Mouse (Mus musculus) layer of hippocampus, adult 6 months (tissue): ENCODE data around the gene Lrrc45. TPM values are rescaled to one million over a fixed set of nuclear protein-coding genes. Genes with fewer than 3 reads are reported as not detected.

Experiments
- long read RNA-seq, 2 experiments: library from polyadenylated mRNA; unstranded; transcript quantifications; one replicate each; pipeline ENCODE4 v2.0.0; 2019 to 2020
- polyA plus RNA-seq: library from polyadenylated mRNA; unstranded; fragments of <200 nt; fragmentation: Nextera tagmentation; gene quantifications from 2 replicates; pipeline ENCODE4 v1.2.3, GENCODE M21; 2021

The Lrrc45 gene
- polyA plus RNA-seq, result 5.4 and 6.0 TPM in 2 replicates
- long read RNA-seq, experiment 1, transcript Lrrc45-201 (18 exons, 2,492 nt), result major isoform, 9 of 11 reads
- long read RNA-seq, experiment 1, partial matches to known transcripts, result 1 of 11 reads
- long read RNA-seq, experiment 1, other reads (novel, unspliced or antisense), result 1 of 11 reads
- long read RNA-seq, experiment 2, transcript Lrrc45-201 (18 exons, 2,492 nt), result major isoform, 37 of 105 reads
- long read RNA-seq, experiment 2, partial matches to known transcripts, result 6 of 105 reads
- long read RNA-seq, experiment 2, other reads (novel, unspliced or antisense), result 61 of 105 reads

DNA sequence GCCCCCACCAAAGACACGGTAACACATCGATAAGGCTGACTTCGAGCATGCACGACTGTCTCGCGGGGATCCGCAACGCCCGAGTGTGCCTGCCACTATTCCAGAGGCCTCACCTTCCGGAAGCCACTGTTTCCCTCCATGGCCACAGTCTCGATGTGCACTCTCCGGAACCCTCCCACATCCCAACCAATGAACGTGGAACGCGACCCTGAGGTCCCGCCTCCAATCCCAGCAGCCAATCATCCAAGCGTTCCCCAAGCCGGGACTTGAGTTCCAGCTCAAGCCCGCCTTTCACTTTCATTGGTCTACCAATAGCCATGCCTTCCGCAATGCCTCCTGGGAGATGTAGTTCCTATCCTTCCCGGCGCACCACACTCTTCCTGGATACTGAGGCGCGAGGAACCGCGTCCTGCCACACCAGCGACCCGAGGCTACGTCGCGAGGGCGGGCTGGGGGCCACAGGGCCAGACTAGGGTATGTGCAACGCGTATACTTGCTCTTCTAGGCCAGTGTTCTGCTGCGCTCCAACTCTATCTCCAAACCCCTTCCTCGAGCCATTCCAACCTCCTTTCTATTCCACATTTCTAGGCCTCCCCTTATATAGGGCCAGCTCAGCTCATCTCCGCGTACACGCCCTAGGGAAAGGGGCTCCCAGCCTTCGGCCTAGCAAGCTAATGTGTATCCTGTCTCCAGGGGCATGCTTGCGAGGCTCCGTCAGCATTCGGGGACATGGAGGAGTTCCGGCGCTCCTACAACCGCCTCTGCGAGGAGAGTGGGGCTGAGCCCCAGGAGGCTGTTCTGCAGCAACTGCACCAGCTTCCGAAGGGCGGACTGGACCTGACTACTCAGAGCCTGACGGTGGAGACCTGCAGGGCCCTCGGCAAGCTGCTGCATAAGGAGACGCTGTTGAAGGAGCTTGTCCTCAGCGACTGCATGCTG is at the start of gene Lrrc45, which contains the start of gene Cenpx:
Gene Lrrc45, plus strand, starts transcription at position 346 of the 939 bp plus-strand sequence.
Gene Cenpx, minus strand, starts transcription at position 159 of the 939 bp plus-strand sequence.

DNA sequence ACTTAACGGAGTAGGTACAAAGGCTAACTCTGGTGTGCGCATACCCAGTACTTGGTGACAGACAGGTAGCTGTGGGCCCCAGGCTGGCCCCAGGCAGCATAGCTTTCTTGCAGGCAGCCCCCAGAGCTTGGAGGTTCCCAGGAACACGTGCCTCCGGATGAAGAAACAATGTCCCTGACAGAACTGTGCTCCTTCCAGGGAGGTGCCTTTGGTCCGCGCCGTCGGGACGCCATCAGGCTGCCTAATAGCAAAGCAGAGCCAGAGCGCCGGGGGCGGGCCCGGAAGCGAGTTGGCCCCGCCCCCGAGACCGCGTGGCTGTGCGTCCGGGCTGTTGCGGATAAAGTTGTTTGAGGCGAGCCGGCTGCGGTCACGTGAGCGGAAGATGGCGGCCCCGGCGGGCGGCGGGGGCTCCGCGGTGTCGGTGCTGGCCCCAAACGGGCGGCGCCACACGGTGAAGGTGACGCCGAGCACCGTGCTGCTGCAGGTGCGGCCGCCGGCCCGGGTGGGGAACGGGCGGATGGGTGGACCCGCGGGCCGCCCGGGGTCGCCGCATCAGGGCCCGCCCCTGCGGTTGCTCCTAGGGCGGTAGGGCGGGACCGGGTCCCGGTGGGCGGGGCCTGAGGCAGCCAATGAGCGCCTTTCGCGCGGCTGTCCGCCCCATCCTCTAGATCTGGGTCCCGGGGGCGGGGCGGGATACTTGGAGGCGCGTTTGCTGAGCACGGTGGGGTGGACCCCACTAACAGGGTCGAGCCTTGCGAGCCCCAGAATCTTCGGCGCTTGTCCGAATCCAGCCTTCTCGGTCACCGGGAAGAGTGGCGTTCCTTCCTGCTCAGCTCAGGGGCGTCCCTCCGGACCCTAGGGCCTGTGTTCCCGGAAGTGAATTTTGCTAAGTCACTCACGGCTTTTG is 40.8 kb upstream of the Lrrc45 start, which contains the start of gene Aspscr1:
Gene Aspscr1, plus strand, starts transcription at position 287 of the 907 bp plus-strand sequence.

DNA sequence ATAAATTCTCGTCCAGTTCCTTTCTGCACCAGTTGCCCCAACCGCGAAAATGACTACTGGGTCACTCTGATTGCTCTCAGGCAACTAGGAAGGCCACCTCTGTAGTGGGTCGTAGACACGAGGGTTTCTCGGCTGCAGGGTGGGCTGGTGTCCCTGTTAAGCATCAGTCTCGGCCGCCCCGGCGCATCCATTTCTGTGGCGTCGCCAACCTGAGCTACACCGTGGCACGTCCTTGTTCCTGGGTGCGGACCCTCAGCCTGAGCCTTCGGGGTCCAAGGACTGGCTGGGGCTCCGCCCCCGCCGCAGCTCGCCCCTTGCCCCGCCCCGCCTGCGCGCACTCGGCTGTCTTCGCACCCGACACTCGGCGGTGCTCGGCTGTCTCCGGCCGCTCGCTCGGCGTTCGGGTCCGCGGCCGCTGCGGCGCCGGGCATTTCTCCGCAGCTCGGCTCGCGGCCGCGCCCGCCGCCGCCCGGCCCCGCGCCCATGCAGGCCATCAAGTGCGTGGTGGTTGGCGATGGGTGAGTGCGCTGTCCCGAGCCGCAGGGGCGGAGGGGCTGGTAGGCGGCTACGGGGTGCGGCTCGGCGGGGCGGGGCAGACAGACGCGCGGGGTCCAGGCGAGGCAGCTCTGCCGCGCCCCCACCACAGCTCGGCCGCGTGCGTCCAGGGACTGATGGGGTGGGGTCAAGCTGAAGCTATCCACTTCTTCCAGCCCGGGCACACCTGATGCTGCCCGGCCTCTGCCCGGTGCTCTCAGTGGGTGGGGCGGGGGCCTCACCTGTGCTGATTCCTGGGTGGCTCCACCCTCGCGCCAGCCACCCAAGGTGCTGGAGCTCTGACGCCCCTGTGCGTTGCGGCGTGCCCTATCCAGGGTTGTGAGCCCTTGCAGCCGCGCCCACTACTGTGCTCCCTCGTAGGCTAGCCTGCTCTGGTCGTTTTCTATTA is 7.7 kb downstream of the Lrrc45 start, which contains the start of gene Rac3:
Gene Rac3, plus strand, starts transcription at position 347 of the 943 bp plus-strand sequence.

DNA sequence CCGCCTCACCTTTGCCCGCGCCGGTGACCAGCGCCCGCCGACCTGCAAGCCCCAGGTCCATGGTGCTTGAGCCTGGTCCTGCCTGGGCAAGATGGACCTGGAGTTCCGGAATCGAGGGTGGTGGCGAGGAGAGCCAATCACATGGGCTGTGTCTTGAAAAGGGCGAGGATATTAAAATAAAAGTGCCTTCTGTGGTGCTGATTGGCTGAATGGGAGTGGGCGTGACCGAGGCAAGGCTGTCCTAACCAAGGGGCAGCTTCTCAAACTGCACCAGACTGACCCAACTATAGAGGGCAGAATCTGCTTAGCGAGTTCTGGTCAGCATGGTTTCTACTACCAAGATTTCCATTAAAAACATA is 13.4 kb downstream of the Lrrc45 start, which contains the start of gene Dcxr:
Gene Dcxr, minus strand, starts transcription at position 113 of the 359 bp plus-strand sequence.

DNA sequence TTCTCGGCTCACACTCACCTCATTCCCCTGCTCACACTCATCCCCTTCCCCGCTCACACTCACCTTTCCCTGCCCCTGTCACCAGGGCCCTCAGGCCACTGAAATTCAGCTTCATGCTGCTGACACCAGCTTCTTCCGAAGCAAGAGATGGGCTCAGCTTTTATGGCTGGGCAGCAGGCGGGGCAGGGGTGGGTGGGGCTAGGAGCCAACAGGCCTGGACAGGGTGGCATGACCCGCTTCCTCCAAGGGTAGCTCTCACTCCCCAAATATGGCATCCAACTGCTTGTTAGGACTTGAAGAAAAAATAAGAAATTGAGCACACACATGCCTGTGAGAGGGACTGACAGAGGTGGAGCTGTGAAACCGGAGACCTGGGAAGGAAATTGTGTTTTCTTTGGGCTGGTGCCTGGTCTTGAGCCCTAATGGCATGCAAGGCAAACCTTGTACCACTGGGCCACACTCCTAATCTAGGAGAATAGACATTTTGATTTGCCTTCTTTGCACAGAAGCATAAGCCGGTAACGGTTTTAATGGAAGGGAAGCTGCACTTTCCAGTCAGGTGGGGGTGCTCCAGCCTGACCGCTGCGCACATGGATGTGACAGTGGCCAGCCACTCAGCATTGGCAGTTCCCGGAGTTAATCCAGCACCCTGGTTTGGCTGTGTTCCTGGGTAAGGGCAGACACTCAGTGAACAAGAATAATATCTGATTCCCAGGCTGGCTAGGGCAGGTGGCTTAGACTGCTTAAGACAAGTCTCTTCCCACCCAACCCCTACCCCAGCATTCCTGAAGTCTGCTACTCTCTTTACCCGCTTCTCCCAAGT is 18.3 kb downstream of the Lrrc45 start, which contains the start of gene Cbr2:
Gene Cbr2, minus strand, starts transcription at position 257 of the 823 bp plus-strand sequence.

DNA sequence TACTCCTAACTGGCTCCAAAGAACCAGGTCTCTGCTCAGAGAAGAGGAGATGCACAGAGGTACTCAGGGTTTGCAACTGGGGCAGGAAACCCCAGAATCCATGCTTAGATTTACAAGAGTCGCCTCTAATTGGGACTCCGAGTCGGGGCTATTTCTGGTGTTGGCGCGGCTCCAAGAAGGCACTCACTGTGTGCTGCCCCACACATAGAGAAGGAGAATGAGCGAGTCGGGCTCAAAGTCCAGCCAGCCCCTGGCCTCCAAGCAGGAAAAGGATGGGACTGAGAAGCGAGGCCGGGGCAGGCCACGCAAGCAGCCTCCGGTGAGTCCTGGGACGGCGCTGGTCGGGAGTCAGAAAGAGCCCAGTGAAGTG is 48.9 kb downstream of the Lrrc45 start, which contains the start of gene Hmga1b:
Gene Hmga1b, plus strand, starts transcription at position 123 of the 370 bp plus-strand sequence.

Other genes starting within 250 kb of the Lrrc45 start
- gene Arl16, start 246.3 kb upstream of the Lrrc45 start, polyA plus RNA-seq, result 87.8 and 95.3 TPM in 2 replicates
- gene Mrpl12, start 229.3 kb upstream of the Lrrc45 start, polyA plus RNA-seq, result 104 and 110 TPM in 2 replicates
- 13.3 and 13.5 TPM in 2 replicates for gene Slc25a10, start 222.1 kb upstream of the Lrrc45 start, polyA plus RNA-seq
- gene Gcgr, start 183.2 kb upstream of the Lrrc45 start, polyA plus RNA-seq, result 0.06 TPM in 1 of 2 replicates, not detected in the other
- gene Mcrip1, start 164.2 kb upstream of the Lrrc45 start, polyA plus RNA-seq, result 224 and 238 TPM in 2 replicates
- gene Ppp1r27, start 162.8 kb upstream of the Lrrc45 start, polyA plus RNA-seq, result not detected in 2 replicates
- 126 and 135 TPM in 2 replicates for gene P4hb, start 140.7 kb upstream of the Lrrc45 start, polyA plus RNA-seq
- 199 and 207 TPM in 2 replicates for gene Arhgdia, start 132.3 kb upstream of the Lrrc45 start, polyA plus RNA-seq
- gene Alyref, start 115.6 kb upstream of the Lrrc45 start, polyA plus RNA-seq, result 8.1 and 9.0 TPM in 2 replicates
- gene Anapc11, start 115.5 kb upstream of the Lrrc45 start, polyA plus RNA-seq, result 89.9 and 107 TPM in 2 replicates
- 2.9 and 3.2 TPM in 2 replicates for gene Npb, start 105.4 kb upstream of the Lrrc45 start, polyA plus RNA-seq
- gene Pcyt2, start 96.0 kb upstream of the Lrrc45 start, polyA plus RNA-seq, result 107 and 110 TPM in 2 replicates
- gene Sirt7, start 88.7 kb upstream of the Lrrc45 start, polyA plus RNA-seq, result 18.0 and 18.2 TPM in 2 replicates
- gene Mafg, start 80.3 kb upstream of the Lrrc45 start, polyA plus RNA-seq, result 12.7 and 13.4 TPM in 2 replicates
- gene Pycr1, start 70.2 kb upstream of the Lrrc45 start, polyA plus RNA-seq, result 3.6 and 4.8 TPM in 2 replicates
- gene Myadml2, start 65.8 kb upstream of the Lrrc45 start, polyA plus RNA-seq, result 3.6 and 4.0 TPM in 2 replicates
- 0.49 and 1.1 TPM in 2 replicates for gene Notum, start 52.8 kb upstream of the Lrrc45 start, polyA plus RNA-seq
- gene Aspscr1, start 41.0 kb upstream of the Lrrc45 start, polyA plus RNA-seq, result 44.3 and 52.2 TPM in 2 replicates
- gene Cenpx, start 187 bp upstream of the Lrrc45 start, polyA plus RNA-seq, result 64.8 and 72.5 TPM in 2 replicates
- gene Rac3, start 7.5 kb downstream of the Lrrc45 start, polyA plus RNA-seq, result 40.8 and 52.4 TPM in 2 replicates
- gene Dcxr, start 13.4 kb downstream of the Lrrc45 start, polyA plus RNA-seq, result 31.5 TPM in 2 replicates
- 0.85 and 1.5 TPM in 2 replicates for gene Cbr2, start 18.2 kb downstream of the Lrrc45 start, polyA plus RNA-seq
- gene Hmga1b, start 48.9 kb downstream of the Lrrc45 start, polyA plus RNA-seq, result 0.48 and 1.6 TPM in 2 replicates
- 47.1 and 63.6 TPM in 2 replicates for gene Rfng, start 70.3 kb downstream of the Lrrc45 start, polyA plus RNA-seq
- gene Gps1, start 70.3 kb downstream of the Lrrc45 start, polyA plus RNA-seq, result 257 and 261 TPM in 2 replicates
- 35.9 and 39.6 TPM in 2 replicates for gene Dus1l, start 82.5 kb downstream of the Lrrc45 start, polyA plus RNA-seq
- gene Fasn, start 110.6 kb downstream of the Lrrc45 start, polyA plus RNA-seq, result 45.4 and 45.9 TPM in 2 replicates
- gene Ccdc57, start 218.9 kb downstream of the Lrrc45 start, polyA plus RNA-seq, result 1.2 and 1.5 TPM in 2 replicates
- 1.4 and 2.1 TPM in 2 replicates for gene Slc16a3, start 234.6 kb downstream of the Lrrc45 start, polyA plus RNA-seq